Mouse (Mus musculus) olfactory bulb, adult 2 months (tissue): Measurements from ENCODE around the gene Selenoo.

Experiments used
- CTCF ChIP-seq: fragments of 200-500 bp; IDR thresholded peaks from 2 replicates; pipeline ENCODE4 v1.5.1; 2012; ENCODE audit warnings: low read depth, mild to moderate bottlenecking, low read length, moderate library complexity; ENCODE audit not compliant: insufficient read depth
- POLR2A ChIP-seq: fragments of 200-500 bp; IDR thresholded peaks from 2 replicates; pipeline ENCODE4 v1.6.1; 2012; ENCODE audit warnings: mild to moderate bottlenecking, low read depth, low read length, moderate library complexity; ENCODE audit not compliant: insufficient read depth

DNA sequence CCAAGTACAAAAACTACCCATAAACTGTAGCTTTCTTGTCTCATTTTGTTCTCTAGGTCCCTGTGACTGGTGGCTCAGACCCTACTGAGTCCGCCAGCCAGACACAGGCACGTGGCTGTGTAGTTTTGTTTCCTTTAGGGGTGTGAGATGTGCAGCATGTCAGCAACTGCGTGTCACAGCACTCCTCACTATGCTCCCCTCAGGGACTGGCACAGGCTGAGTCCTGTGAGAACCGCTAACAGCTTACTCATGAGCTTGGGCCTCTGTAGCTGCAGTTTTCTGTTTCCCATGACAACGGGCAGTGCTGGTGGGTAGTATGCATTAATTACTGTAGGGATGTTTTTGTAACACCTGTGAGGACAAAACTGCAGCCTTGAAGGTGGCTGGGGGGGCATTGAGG, 3.3 kb downstream of the Selenoo start:
- TF ChIP-seq POLR2A: no peak
- TF ChIP-seq CTCF: no peak
